Mouse (Mus musculus) right cerebral cortex, postnatal 36 days (tissue): ENCODE data around the gene Itgb1bp1.

Source experiments
- DNase-seq, 2 experiments: peaks; one replicate each; pipeline ENCODE4 v3.0.0; 2022; ENCODE audit warnings: low spot score in 2 of 2, mixed read lengths in 1 of 2

Itgb1bp1 gene

GRCm38 (mm10) chr12:21201485-21202269 lies 84.4 kb downstream of the Itgb1bp1 start:
- peak in 1 of 2 experiments; percentile 42 for DNase-seq

GRCm38 (mm10) chr12:21200613-21201012 lies 85.5 kb downstream of the Itgb1bp1 start:
- DNase-seq: no peak

- DNase-seq: no peak
Measured at GRCm38 (mm10) chr12:21196420-21196819, 89.7 kb downstream of the Itgb1bp1 start.

DNA sequence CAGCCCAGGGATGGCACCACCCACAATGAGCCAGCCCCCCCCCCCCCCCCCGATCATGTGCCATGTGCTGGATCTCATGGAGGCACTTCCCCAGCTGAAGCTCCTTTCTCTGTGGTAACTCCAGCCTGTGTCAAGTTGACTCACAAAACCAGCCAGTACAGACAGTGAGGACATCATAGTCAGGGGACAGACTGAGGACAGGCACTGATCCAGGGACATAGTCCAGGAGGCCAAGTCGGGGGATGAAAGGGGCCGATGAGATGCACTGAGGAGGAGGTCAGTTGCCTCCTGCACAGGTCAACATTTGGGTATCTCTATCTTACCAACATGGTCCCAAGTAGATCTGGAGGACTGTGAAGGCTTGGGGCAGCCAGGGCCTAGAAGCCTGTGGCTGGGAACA lies 90.6 kb downstream of the Itgb1bp1 start:
- DNase-seq: no peak

- DNase-seq: no peak
Measured at GRCm38 (mm10) chr12:21191546-21191945, 94.5 kb downstream of the Itgb1bp1 start.
